ENCODE assay signal across 15 mouse cellular contexts in genomic region chr5:129968417-129968816, GRCm38 (mm10).
"Had no signal": no experiment of that assay in that cellular context is flagged by ENCODE, and none has a peak within 500 bp of the region (broad histone marks: within the 10 kb centered on the region; RNA-seq: fewer than 3 reads in every experiment).

No protein-coding gene starts in this region.

- H3K9me3 ChIP-seq: kidney, embryonic 15.5 days; limb, embryonic 10.5 days; midbrain, embryonic 13.5 days; neural tube, embryonic 12.5 days had no signal

- DNase-seq: kidney, adult 2 months; kidney, postnatal 14 days; lung, adult 18-20 months; lung, postnatal 36 days; retina, postnatal 1 day; right cerebral cortex, postnatal 4 days; spleen, adult 18-20 months; thymus, adult 2 months; thymus, postnatal 25 days had no signal

- H3K4me1 ChIP-seq: kidney, embryonic 15.5 days; neural tube, embryonic 12.5 days had no signal

- H3K27me3 ChIP-seq: kidney, embryonic 15.5 days; midbrain, embryonic 13.5 days; neural tube, embryonic 12.5 days had no signal

- H3K27ac ChIP-seq: kidney, embryonic 15.5 days; left cerebral cortex, adult 2 months; limb, embryonic 10.5 days; midbrain, embryonic 13.5 days; neural tube, embryonic 12.5 days had no signal

- ATAC-seq: intestine, embryonic 16.5 days; midbrain, embryonic 13.5 days had no signal

- H3K9ac ChIP-seq: kidney, embryonic 15.5 days; midbrain, embryonic 13.5 days; neural tube, embryonic 12.5 days had no signal

- H3K4me3 ChIP-seq: kidney, embryonic 15.5 days; left cerebral cortex, adult 2 months; limb, embryonic 10.5 days; midbrain, embryonic 13.5 days; neural tube, embryonic 12.5 days had no signal

- H3K4me2 ChIP-seq: kidney, embryonic 15.5 days; midbrain, embryonic 13.5 days; neural tube, embryonic 12.5 days had no signal
